Mouse (Mus musculus) embryonic facial prominence, embryonic 10.5 days (tissue): ENCODE measurements around the gene Pxk. TPM values are rescaled to one million over a fixed set of nuclear protein-coding genes. Genes with fewer than 3 reads are reported as not detected.

Source experiments
- DNase-seq: peaks from one replicate; pipeline ENCODE4 v3.0.0-alpha.2; 2017; ENCODE audit warnings: low spot score
- H3K27ac ChIP-seq: fragments of 300-500 bp; sonication (generic); replicated peaks from 2 replicates; pipeline ENCODE4 v1.5.1; 2016; ENCODE audit warnings: mild to moderate bottlenecking
- H3K27me3 ChIP-seq: fragments of 300-500 bp; sonication (generic); replicated peaks from 2 replicates; pipeline ENCODE4 v1.6.1; 2016; ENCODE audit warnings: low read depth, mild to moderate bottlenecking; ENCODE audit not compliant: poor library complexity, severe bottlenecking
- H3K36me3 ChIP-seq: fragments of 300-500 bp; sonication (generic); replicated peaks from 2 replicates; pipeline ENCODE4 v1.6.1; 2016; ENCODE audit warnings: mild to moderate bottlenecking, moderate library complexity
- H3K4me1 ChIP-seq: fragments of 300-500 bp; sonication (generic); 2 replicates; pipeline ENCODE4 v1.6.1; 2016
- H3K4me3 ChIP-seq: fragments of 300-500 bp; sonication (generic); 2 replicates; pipeline ENCODE4 v1.5.1; 2016; ENCODE audit warnings: mild to moderate bottlenecking, moderate library complexity
- H3K9me3 ChIP-seq: fragments of 300-500 bp; sonication (generic); 2 replicates; pipeline ENCODE4 v1.6.1; 2016; ENCODE audit warnings: mild to moderate bottlenecking
- WGBS: fragments of 180-500 bp; shearing (Covaris S2); methylation state at CpG from one replicate; pipeline ENCODE4 v1.1.7; 2016; 5-methylcytosine and 5-hydroxymethylcytosine counted together
- polyA plus RNA-seq: library from polyadenylated mRNA; unstranded; fragments of >200 nt; fragmentation: Nextera tagmentation; extraction: Ambion mirVana; gene quantifications from 2 replicates; pipeline ENCODE4 v1.2.1, GENCODE M21; 2016

Gene Pxk
- polyA plus RNA-seq, 1 experiment from 2014 or later = 17.3 TPM

DNA sequence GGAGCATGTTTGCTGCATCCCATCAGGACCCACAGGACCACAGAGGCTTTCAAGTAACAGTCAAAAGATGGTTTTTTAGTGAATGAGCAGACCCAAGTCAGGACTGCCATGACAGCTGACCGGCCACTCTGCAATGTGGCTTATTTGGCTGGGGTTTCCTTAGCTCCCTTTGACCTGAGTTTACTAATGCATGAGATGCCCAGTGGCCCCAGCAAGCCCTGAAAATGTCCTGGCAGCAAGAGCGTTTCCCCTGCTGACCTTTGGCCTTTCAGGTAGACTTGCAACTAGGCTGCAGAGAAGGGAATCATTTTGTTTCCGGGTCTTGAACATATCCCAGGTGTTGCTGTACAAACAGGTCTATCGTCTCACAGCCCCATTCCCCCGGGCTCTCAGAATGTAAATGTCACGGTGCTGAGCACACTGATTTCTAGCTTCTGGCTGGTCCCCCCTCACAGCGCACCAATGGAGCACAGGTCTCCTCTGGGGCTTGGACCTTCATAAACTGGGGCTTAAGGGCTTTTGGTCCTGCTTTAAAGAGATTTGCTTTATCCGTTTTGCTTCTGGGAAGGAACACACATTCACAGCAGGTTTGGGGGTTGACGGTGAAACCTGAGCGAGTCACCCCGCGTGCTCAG is 93.4 kb downstream of the Pxk start:
- Histone ChIP-seq H3K27me3 (no peaks in the 10 kb centered on the region), H3K4me1 (no peaks in the 10 kb centered on the region), H3K4me3 (no peak overlapping the region), H3K9me3 (no peaks in the 10 kb centered on the region), H3K36me3 (no peaks in the 10 kb centered on the region), H3K27ac (no peak overlapping the region)
- no peak for DNase-seq
- 67% methylated on average over 12 of the region's 12 CpGs for WGBS

GRCm38 (mm10) chr14:8192727-8193126 is 94.7 kb downstream of the Pxk start:
- Histone ChIP-seq H3K4me3 (no peak overlapping the region), H3K27me3 (no peaks in the 10 kb centered on the region), H3K36me3 (no peaks in the 10 kb centered on the region), H3K4me1 (no peaks in the 10 kb centered on the region), H3K27ac (no peak overlapping the region), H3K9me3 (no peaks in the 10 kb centered on the region)
- DNase-seq = no peak
- WGBS = 89% methylated on average over 6 of the region's 6 CpGs

- H3K4me1 ChIP-seq = no peaks in the 10 kb centered on the region; the same call in 1 of the 2 replicates
- H3K36me3 ChIP-seq = no peaks in the 10 kb centered on the region
- H3K27ac ChIP-seq = no peak overlapping the region
- no peak overlapping the region for H3K4me3 ChIP-seq
- 85% methylated on average over 5 of the region's 5 CpGs for WGBS
- no peak for DNase-seq
- H3K9me3 ChIP-seq = no peaks in the 10 kb centered on the region
- H3K27me3 ChIP-seq = no peaks in the 10 kb centered on the region
These were observed 102.8 kb downstream of the Pxk start for GRCm38 (mm10) chr14:8200769-8201168.

DNA sequence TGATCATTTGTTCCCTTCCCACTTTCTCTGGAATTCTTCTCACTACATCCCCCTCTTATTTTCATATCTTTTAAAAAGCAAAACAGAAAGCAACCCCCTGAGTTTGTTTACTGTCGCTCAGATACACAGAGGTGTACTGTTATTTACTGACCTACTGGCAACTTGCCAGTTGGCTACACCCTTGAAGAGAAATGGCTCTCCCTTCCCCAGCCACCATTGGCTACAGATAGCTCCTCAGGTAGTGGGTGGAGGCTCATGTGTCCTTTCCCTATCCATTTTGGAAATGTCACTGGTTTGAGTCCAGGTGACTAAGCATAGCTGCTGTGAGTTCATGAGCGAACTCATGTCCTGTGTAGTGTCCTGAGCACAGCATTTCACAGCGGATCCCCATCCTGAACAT is 103.7 kb downstream of the Pxk start:
- H3K27ac ChIP-seq = no peak overlapping the region
- H3K4me1 ChIP-seq = peaks cover 8% of the 10 kb centered on the region
- no peak for DNase-seq
- 63% methylated on average over 3 of the region's 3 CpGs for WGBS
- H3K9me3 ChIP-seq = no peaks in the 10 kb centered on the region
- H3K27me3 ChIP-seq = no peaks in the 10 kb centered on the region
- H3K36me3 ChIP-seq = no peaks in the 10 kb centered on the region
- H3K4me3 ChIP-seq = no peak overlapping the region

- peaks cover 21% of the 10 kb centered on the region for H3K4me1 ChIP-seq
- no peaks in the 10 kb centered on the region for H3K9me3 ChIP-seq
- H3K27ac ChIP-seq = peak overlapping the region; percentile 59
- no peak for DNase-seq
- H3K27me3 ChIP-seq = no peaks in the 10 kb centered on the region
- H3K4me3 ChIP-seq = no peak overlapping the region
- WGBS = 56% methylated on average over 9 of the region's 9 CpGs
- no peaks in the 10 kb centered on the region for H3K36me3 ChIP-seq
These were observed 108.3 kb downstream of the Pxk start for GRCm38 (mm10) chr14:8206179-8206910.

DNA sequence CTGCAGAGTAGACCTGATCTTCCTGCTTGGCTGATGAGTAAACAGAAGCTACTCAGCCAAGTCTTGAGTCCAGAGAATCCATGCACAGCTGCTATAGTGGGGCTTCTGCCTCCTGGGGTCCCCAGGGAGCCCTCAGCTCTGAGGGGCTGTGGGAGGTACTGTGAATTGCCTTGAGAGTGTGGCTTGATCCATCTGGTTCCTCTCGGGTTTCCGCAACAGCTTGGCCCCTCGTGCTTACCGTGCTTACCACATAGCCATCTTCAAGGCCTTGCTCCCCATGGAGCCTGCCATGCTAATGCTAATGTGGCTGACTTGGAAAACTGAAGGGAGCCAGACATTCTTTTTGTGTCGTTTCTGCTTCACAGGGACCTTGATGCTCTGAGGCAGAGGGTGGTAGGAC is 109.1 kb downstream of the Pxk start:
- WGBS = 33% methylated on average over 5 of the region's 5 CpGs
- peak overlapping the region; percentile 59 for H3K27ac ChIP-seq
- H3K9me3 ChIP-seq = no peaks in the 10 kb centered on the region
- H3K27me3 ChIP-seq = no peaks in the 10 kb centered on the region
- peak; percentile 49 for DNase-seq
- H3K4me3 ChIP-seq = no peak overlapping the region
- H3K36me3 ChIP-seq = no peaks in the 10 kb centered on the region
- peaks cover 21% of the 10 kb centered on the region for H3K4me1 ChIP-seq

- peak overlapping the region; percentile 59; the same call in 1 of the 2 replicates for H3K27ac ChIP-seq
- H3K4me1 ChIP-seq = peaks cover 21% of the 10 kb centered on the region
- no peak overlapping the region for H3K4me3 ChIP-seq
- no peaks in the 10 kb centered on the region for H3K27me3 ChIP-seq
- DNase-seq = no peak
- no peaks in the 10 kb centered on the region for H3K36me3 ChIP-seq
- no peaks in the 10 kb centered on the region for H3K9me3 ChIP-seq
- 59% methylated on average over 5 of the region's 5 CpGs for WGBS
These were observed 109.5 kb downstream of the Pxk start for GRCm38 (mm10) chr14:8207543-8207942.

GRCm38 (mm10) chr14:8208876-8209275 is 110.9 kb downstream of the Pxk start:
- no peak for DNase-seq
- Histone ChIP-seq H3K36me3 (no peaks in the 10 kb centered on the region), H3K4me1 (peaks cover 21% of the 10 kb centered on the region), H3K27ac (peak overlapping the region; percentile 19; the same call in 1 of the 2 replicates), H3K9me3 (no peaks in the 10 kb centered on the region), H3K4me3 (no peak overlapping the region), H3K27me3 (no peaks in the 10 kb centered on the region)
- 86% methylated on average over 3 of the region's 3 CpGs for WGBS

GRCm38 (mm10) chr14:8209896-8210295 is 111.9 kb downstream of the Pxk start:
- peaks cover 3% of the 10 kb centered on the region for H3K27me3 ChIP-seq
- peaks cover 26% of the 10 kb centered on the region for H3K4me1 ChIP-seq
- DNase-seq = no peak
- H3K27ac ChIP-seq = no peak overlapping the region
- 88% methylated on average over 2 of the region's 2 CpGs for WGBS
- H3K4me3 ChIP-seq = no peak overlapping the region
- no peaks in the 10 kb centered on the region for H3K36me3 ChIP-seq
- no peaks in the 10 kb centered on the region for H3K9me3 ChIP-seq

DNA sequence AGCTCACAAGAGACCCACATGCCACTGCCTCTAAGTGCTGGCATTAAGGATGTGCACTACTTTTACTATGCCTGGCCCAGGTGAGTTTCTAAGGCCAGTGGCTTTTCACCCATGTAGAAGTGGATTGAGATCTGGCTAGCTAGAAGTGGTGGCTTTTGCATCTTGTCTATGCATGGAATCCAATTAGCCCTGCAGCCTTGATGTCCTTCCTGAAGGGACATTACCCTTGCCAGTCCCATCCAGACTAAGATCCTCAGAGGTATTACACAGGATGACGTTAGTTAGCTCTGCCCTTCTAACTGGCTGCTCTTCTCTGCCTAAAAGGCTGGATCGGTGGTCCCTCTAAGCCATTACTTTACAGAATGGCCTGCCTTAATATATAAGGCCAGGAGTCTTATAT is 115.0 kb downstream of the Pxk start:
- peaks cover 27% of the 10 kb centered on the region for H3K27me3 ChIP-seq
- H3K9me3 ChIP-seq = no peaks in the 10 kb centered on the region
- H3K36me3 ChIP-seq = no peaks in the 10 kb centered on the region
- peaks cover 28% of the 10 kb centered on the region for H3K4me1 ChIP-seq
- H3K27ac ChIP-seq = no peak overlapping the region
- WGBS = 78% methylated on average over 2 of the region's 2 CpGs
- DNase-seq = no peak
- no peak overlapping the region for H3K4me3 ChIP-seq

DNA sequence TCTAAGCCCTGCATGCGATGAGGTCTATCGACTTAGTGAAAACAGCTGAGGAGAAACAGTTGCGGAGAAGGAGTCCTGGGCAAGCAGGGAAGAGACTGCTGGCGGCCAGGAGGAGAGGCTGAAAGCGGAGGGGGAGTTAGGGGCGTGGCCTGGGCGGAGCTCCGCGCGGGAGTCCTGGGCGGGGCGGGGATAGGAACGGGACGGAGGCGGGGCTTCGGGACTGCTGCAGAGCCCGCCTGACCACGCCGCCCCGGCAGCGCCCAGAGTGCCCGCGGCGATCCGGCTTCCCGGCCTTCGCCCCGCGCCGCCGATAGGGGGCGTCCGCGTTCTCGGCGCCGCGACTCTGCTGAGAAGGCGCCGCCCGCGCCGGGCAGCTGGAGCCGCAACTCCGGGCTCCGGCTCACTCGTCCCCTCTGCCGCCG is 115.8 kb downstream of the Pxk start, which contains the start of gene Kctd6:
Gene Kctd6 (plus strand): TSS at position 338 of the 422 bp plus-strand sequence.
- peaks cover 27% of the 10 kb centered on the region for H3K27me3 ChIP-seq
- 0% methylated on average over 49 of the region's 49 CpGs for WGBS
- peak within 1 kb of the TSS; percentile 92 for H3K27ac ChIP-seq
- peak within 1 kb of the TSS; percentile 76 for H3K4me3 ChIP-seq
- no peaks in the 10 kb centered on the region for H3K36me3 ChIP-seq
- peak; percentile 100 for DNase-seq
- H3K4me1 ChIP-seq = peaks cover 35% of the 10 kb centered on the region
- H3K9me3 ChIP-seq = no peaks in the 10 kb centered on the region
